Mouse (Mus musculus) kidney, postnatal 14 days (tissue): ENCODE data around the gene Gm27021.

Experiments
- DNase-seq: peaks from one replicate; pipeline ENCODE4 v3.0.0; 2022; ENCODE audit warnings: mixed read lengths

Gm27021 gene

GRCm38 (mm10) chr8:120685097-120685496 lies 17.2 kb upstream of the Gm27021 start:
- no peak for DNase-seq

- DNase-seq = no peak
These were observed 16.2 kb upstream of the Gm27021 start for GRCm38 (mm10) chr8:120684082-120684481.

DNA sequence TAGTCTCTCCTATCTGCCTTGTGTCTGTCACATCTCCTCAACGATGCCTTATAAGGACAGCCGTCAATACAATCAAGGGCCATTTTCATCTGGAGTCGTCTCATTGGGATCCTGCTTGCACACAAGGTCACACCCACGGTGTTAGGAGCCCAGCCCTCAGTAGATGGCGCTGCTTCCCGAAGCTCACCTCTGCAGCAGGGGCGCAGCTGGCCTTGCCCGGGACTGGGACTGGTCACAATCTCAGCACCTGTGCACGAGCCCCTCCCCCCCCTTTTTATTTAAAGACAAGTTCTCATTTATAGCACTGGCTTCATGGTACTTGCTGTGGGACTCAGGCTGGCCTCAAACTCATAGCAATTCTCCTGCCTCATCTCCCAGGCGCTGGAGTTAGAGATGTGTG lies 15.7 kb upstream of the Gm27021 start:
- DNase-seq = peak; percentile 86

DNA sequence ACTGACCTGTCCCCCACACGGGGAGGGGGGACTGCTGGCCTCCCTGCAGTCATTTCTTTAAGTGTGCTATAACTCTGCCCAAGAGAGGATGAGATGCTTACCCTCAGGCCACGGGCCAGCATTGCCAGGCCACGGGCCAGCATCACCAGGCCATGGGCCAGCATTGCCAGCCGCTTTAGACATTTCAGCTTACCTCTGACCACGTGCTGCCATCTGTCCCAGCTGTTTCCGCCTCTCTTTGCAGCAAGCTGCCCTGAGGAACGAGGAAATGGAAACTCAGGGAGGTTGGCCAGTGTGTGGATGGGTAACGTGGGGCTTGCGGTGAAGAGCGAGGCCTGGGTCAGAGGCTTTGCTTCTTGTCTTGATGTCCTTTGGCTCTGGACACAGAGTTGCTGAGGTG lies 13.2 kb upstream of the Gm27021 start:
- DNase-seq = no peak

DNA sequence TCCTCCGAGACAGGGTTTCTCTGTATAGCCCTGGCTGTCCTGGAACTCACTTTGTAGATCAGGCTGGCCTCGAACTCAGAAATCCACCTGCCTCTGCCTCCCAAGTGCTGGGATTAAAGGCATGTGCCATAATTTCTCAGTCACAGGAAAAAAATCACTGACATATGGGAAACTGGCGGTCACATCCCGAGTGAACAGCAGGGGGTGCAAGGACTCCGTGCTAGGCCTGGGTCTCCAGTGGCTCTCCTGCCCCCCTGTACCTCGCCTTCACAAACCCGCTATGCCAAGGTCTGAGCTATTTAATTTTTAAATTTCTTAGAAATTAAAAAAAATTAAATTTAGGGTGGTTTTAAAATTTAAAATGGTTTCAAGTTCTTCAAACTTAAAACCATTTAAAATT lies 12.5 kb upstream of the Gm27021 start:
- DNase-seq = peak; percentile 67

GRCm38 (mm10) chr8:120679629-120680387 lies 11.9 kb upstream of the Gm27021 start:
- DNase-seq = no peak

DNA sequence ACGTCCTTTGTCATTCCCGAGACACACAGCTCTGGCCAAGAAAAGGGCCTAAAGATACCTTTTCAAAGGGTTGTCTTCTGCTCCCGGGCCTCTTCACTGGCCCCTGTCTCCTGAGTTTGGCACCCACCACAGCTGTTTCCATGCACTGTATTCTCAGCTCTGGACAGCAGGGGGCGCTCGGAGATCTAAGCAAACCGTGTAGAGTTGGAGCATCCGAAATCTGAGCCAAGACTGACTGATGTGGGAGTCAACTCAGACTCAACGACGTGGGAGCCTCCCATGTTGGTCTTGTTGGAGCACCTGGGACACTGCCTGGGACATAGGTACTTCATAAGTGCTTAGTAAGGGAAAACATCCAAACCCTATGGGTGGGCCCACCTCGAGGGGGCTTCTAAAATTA lies 10.6 kb upstream of the Gm27021 start:
- peak; percentile 88 for DNase-seq

DNA sequence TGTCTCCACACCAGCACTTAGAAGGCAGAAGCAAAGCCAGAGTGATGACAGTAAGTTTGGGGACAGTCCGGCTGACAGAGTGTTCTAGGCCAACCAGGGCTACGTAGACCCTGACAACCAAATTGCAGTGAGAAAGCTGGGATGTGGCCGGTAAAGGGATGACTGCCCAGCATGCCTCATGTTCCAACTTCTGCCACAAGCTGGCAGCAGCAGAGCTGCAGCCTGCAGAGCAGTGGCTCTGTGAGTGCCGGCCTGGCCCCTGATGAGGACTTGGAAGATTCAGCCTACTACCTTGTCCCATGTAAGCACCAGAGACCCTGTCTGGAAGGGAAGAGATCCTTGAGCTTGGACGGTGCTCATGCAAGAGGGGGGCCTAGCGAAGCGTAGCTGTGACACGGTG lies 7.8 kb upstream of the Gm27021 start:
- DNase-seq = no peak

GRCm38 (mm10) chr8:120673298-120673697 lies 5.4 kb upstream of the Gm27021 start:
- DNase-seq = no peak

DNA sequence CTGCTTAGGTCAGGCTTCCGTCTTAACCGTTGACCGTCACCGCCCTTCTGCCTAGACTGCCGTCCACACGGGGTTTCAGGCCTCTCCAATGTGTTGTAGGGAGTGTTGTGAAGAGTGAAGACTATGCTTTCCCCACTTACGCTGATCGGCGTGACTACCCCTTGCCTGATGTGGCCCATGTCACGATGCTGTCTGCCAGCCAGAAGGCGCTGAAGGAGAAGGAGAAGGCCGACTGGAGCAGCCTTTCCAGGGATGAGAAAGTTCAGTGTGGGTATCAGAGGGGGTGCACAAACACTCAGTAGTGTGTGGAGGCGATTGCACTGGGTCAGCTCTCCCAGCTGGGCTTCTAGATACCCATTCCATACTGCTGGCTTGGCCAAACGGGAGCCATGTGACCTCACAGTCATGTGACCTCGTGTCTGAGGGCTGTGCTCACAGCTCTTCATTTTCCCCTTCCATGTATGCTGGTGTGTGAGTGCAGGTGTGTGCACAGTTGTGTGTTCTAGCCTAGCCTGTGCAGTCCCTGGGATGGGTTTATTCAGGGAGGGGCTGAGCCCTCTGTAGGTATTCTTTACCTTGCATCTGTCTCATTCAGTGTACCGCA lies 4.8 kb upstream of the Gm27021 start:
- no peak for DNase-seq

DNA sequence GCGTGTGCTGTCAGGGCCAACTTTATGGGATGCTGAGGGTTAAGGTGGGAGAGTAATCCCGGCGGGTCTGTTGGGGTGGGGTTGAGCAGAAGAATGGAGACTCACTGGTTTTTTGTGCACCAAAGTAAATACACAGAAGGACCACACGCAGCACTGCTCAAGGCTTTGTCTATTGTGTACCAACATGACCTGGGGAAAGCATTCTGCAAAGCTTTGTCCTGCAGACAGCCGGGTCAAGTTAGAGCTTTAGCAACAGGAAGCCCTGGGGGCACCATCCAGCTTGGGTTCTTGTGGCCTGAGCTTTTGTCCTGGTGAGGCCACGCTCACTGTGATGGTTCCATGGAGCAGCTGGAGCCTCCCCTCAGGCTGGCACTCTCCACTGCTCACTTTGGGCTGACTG lies 3.9 kb upstream of the Gm27021 start:
- no peak for DNase-seq

GRCm38 (mm10) chr8:120668374-120668905 lies 561 bp upstream of the Gm27021 start, which contains the start of gene Emc8:
Gene Emc8, minus strand, starts transcription at chr8:120668573.
- DNase-seq = no peak

GRCm38 (mm10) chr8:120666807-120667470 lies 940 bp downstream of the Gm27021 start:
- DNase-seq = no peak

DNA sequence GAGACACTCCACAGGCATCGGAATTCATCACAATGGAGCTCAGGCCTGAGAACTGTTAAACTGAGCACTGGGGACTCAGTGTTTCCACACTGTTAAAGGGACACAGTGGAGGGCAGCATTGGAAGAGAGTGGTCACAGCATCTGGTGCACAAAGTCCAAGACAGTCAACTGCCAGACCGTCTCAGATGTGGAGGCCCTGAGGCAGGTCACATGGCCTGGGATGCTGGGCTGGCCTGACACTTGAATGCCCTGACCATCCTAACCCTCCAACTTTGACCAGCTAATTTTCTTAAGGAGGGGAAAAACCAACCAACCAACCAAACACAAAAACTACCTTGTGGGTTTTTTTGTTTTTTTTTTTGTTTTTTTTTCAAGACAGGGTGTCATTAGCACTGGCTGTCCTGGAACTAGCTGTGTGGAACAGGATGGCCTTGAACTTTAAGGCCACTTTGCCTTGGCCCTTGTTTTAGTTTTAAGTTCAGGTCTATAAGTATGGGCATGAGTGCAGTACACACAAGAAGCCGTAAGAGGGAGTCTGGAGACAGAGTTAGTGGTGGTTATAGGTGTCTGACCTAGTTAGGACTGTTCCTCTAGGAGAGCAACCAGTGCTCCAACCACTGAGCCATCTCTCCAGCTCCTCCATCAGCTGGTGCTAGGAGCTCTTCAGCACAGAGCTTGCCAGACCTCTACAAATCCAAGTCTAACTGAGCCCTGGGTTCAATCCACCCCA lies 2.0 kb downstream of the Gm27021 start:
- DNase-seq = no peak

GRCm38 (mm10) chr8:120664566-120664965 lies 3.3 kb downstream of the Gm27021 start:
- DNase-seq = no peak

DNA sequence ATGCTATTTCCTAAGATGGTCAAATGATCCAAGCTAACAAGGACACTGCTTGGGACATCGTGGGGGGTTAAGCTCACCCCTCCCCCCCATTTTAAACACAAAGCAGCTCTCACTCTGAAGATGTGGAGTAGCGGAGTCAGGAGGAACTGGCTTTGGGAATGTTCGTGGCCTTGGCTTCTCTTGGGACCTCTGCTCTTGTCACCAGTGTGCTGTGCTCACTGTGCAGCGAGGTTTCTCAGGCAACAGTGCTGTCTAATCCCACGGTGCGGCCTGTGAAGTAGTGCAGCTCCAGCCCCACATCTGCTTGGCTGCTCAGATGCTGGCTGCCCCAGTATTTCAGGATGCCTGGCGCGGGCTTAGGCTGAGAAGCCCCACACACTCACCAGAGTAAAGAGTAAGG lies 10.5 kb downstream of the Gm27021 start:
- DNase-seq = no peak

DNA sequence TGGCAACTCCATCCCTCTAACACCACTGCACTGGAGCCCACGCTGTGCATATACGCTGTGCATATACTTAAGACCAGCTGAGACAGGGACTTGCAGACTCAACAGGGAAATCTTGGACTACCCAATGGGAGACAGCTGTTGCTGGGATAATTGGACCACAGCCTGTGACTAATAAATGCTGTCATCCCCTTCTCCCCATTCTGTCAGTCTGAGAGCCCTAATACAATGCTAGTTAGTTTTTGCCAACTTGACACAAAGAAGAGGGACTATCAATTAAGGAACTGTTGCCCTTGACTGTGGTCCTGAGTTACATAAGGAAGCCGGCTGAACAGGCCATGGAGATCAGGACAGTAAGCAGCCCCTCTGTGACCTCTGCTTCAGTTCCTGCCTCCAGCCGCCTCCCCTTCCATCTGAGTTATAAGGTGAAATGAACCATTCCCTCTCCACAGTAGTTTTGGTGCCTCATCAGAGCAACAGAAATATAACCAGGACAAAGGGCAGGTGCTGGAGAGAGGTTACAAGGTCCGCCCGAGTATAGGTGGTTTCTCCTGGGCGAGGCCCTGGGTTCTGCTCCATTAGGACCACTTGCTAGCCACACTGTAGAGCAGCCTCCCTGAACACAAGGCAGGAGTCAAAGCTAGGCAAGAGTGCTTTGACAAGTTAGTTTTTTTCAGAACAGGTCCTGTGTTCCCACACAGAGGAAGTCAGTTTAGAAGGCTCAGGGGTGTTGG lies 11.4 kb downstream of the Gm27021 start:
- DNase-seq = no peak

- DNase-seq = no peak
These were observed 20.3 kb downstream of the Gm27021 start, which contains the start of gene 1190005I06Rik for GRCm38 (mm10) chr8:120647532-120647931. Gene 1190005I06Rik, minus strand, starts transcription at chr8:120647632.

- peak; percentile 49 for DNase-seq
These were observed 23.2 kb downstream of the Gm27021 start for GRCm38 (mm10) chr8:120644663-120645062.

GRCm38 (mm10) chr8:120642031-120642662 lies 25.7 kb downstream of the Gm27021 start:
- no peak for DNase-seq

DNA sequence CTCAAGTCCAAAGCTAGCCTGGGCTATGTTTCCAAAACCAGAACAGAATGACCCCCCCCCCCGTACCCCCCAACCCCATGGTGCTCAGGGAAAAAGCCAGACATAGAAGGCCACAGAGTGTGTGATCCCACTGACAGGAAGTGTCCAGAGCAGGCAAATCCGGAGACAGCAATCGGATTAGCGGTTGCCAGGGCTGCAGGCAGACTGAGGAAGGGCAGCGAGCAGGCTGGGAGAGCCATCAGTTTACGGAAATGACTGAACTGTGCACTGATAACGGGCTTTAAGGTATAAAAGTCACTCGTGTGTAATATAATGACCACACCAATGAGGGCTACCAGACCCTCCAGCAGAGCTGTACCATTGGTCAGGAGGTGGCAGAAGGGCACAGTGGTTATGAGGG lies 26.6 kb downstream of the Gm27021 start:
- DNase-seq = no peak
